Mouse (Mus musculus): ENCODE measurements at regions not wholly inside any gene's neighbourhood (a gene's known extent, or its start where the extent isn't known, plus 50 kb on each side); places are given as distances from the start of the nearest gene placed in this dataset.

GRCm38 (mm10) chr10:44849016-44849415, 218.0 kb upstream of the Prep start:
- 89% methylated on average over 4 of the region's 4 CpGs for WGBS
- H3K4me3 ChIP-seq = no peak overlapping the region
- no peaks in the 10 kb centered on the region; the same call in 1 of the 2 replicates for H3K27me3 ChIP-seq (ENCODE audit: poor library complexity, severe bottlenecking)
- H3K9me3 ChIP-seq = no peaks in the 10 kb centered on the region
- no peak overlapping the region for H3K27ac ChIP-seq
- H3K4me1 ChIP-seq = peaks cover 12% of the 10 kb centered on the region
- H3K36me3 ChIP-seq (replicated peaks) = no peaks in the 10 kb centered on the region
- no peak for DNase-seq (ENCODE audit: extremely low spot score, low spot score)

GRCm38 (mm10) chr10:44846765-44847164, 220.2 kb upstream of the Prep start:
- 85% methylated on average over 3 of the region's 3 CpGs for WGBS
- DNase-seq (ENCODE audit: extremely low spot score, low spot score) = no peak
- Histone ChIP-seq H3K9me3 (no peaks in the 10 kb centered on the region), H3K36me3 (replicated peaks) (no peaks in the 10 kb centered on the region), H3K4me1 (peaks cover 12% of the 10 kb centered on the region), H3K27ac (no peak overlapping the region), H3K27me3 (ENCODE audit: poor library complexity, severe bottlenecking) (no peaks in the 10 kb centered on the region; the same call in 1 of the 2 replicates), H3K4me3 (no peak overlapping the region)

DNA sequence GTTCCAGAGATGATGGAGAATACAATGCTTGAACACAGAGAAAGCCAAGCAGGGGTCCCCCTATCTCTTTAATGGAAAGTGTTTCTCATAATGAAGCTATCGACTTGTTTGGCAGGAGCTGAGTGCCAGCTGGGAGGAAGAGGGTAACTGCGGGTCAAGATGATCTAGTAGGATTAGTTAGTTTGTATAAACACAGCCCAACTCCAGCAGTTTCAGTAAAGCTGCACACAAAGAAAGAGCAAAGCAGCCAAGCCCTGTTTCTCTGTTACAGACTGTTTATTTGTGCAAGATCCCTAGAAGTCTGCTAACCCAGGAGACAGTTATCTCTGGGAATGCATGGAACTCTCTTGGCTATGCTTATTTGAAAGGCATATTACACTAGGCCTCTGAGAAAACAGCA, 220.9 kb upstream of the Prep start:
- no peaks in the 10 kb centered on the region for H3K36me3 ChIP-seq (replicated peaks)
- no peaks in the 10 kb centered on the region; the same call in 1 of the 2 replicates for H3K27me3 ChIP-seq (ENCODE audit: poor library complexity, severe bottlenecking)
- H3K4me3 ChIP-seq = no peak overlapping the region
- no peaks in the 10 kb centered on the region for H3K9me3 ChIP-seq
- 11% methylated on average over 2 of the region's 2 CpGs for WGBS
- peaks cover 12% of the 10 kb centered on the region for H3K4me1 ChIP-seq
- no peak for DNase-seq (ENCODE audit: extremely low spot score, low spot score)
- H3K27ac ChIP-seq = no peak overlapping the region

GRCm38 (mm10) chr10:44840449-44840848, 226.6 kb upstream of the Prep start:
- WGBS = 82% methylated on average over 2 of the region's 2 CpGs

GRCm38 (mm10) chr10:44832455-44832854, 234.5 kb upstream of the Prep start:
- H3K36me3 ChIP-seq (replicated peaks) = no peaks in the 10 kb centered on the region
- no peaks in the 10 kb centered on the region for H3K9me3 ChIP-seq
- H3K4me3 ChIP-seq = no peak overlapping the region
- no peaks in the 10 kb centered on the region for H3K27me3 ChIP-seq (ENCODE audit: poor library complexity, severe bottlenecking)
- WGBS = 97% methylated on average over 1 of the region's 1 CpGs
- H3K27ac ChIP-seq = no peak overlapping the region
- H3K4me1 ChIP-seq = no peaks in the 10 kb centered on the region
- DNase-seq (ENCODE audit: extremely low spot score, low spot score) = no peak

More at GRCm38 (mm10) chr10:44840449-44840848, 226.6 kb upstream of the Prep start:
- Histone ChIP-seq H3K27ac (no peak overlapping the region), H3K27me3 (ENCODE audit: poor library complexity, severe bottlenecking) (no peaks in the 10 kb centered on the region; the same call in 1 of the 2 replicates), H3K4me1 (peaks cover under 1% of the 10 kb centered on the region), H3K36me3 (replicated peaks) (no peaks in the 10 kb centered on the region), H3K9me3 (no peaks in the 10 kb centered on the region), H3K4me3 (no peak overlapping the region)
- no peak for DNase-seq (ENCODE audit: extremely low spot score, low spot score)

DNA sequence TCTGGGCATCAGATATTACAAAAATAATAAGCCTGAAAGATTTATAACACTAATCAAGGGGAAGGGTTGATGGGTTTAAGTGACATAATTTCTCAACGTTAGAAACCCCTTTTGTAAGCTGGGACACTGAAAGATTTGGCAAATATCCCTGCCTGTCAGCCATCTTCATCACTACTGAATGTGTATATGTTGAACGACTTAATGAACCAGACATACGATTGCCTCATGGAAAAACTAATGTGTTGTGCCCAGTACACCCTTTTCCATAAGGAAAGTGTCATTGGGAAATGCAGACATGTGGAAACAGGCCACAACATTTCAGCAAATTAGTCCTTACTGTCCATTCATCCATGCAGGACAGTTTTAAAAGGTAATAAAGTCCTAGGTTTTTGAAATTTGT, 240.7 kb upstream of the Prep start:
- Histone ChIP-seq H3K27me3 (ENCODE audit: poor library complexity, severe bottlenecking) (no peaks in the 10 kb centered on the region), H3K36me3 (replicated peaks) (no peaks in the 10 kb centered on the region), H3K4me3 (no peak overlapping the region), H3K4me1 (no peaks in the 10 kb centered on the region), H3K27ac (no peak overlapping the region), H3K9me3 (no peaks in the 10 kb centered on the region)
- 89% methylated on average over 3 of the region's 3 CpGs for WGBS
- no peak for DNase-seq (ENCODE audit: extremely low spot score, low spot score)

DNA sequence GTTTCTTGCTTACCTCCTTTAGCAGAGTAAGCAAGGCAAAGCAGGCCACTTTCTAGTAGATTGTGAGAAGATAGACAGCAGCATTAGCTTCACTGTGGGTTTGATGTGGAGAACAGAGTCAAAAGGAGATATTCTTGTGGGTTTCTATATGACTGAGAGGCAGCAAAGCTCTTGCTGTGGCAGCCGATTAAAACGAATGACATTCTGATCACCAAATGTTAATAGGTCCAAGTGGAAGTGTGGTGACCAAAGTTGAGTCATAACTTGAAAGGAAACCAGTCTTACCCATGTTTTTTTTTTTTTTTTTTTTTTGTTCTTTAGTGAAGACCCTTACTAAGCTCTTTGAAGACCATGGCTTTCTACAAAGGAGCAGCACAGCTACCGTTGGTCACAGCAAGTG, 245.3 kb upstream of the Prep start:
- H3K4me3 ChIP-seq = no peak overlapping the region
- H3K36me3 ChIP-seq (replicated peaks) = no peaks in the 10 kb centered on the region
- no peak for DNase-seq (ENCODE audit: extremely low spot score, low spot score)
- WGBS = 93% methylated on average over 3 of the region's 3 CpGs
- no peak overlapping the region for H3K27ac ChIP-seq
- no peaks in the 10 kb centered on the region for H3K9me3 ChIP-seq
- no peaks in the 10 kb centered on the region for H3K27me3 ChIP-seq (ENCODE audit: poor library complexity, severe bottlenecking)
- H3K4me1 ChIP-seq = no peaks in the 10 kb centered on the region

- no peak overlapping the region for H3K27ac ChIP-seq
- H3K4me3 ChIP-seq = no peak overlapping the region
- DNase-seq (ENCODE audit: extremely low spot score, low spot score) = no peak
- no peaks in the 10 kb centered on the region for H3K4me1 ChIP-seq
- 79% methylated on average over 2 of the region's 2 CpGs for WGBS
- H3K36me3 ChIP-seq (replicated peaks) = no peaks in the 10 kb centered on the region
- no peaks in the 10 kb centered on the region for H3K9me3 ChIP-seq
- H3K27me3 ChIP-seq (ENCODE audit: poor library complexity, severe bottlenecking) = no peaks in the 10 kb centered on the region
These were observed 246.6 kb upstream of the Prep start for GRCm38 (mm10) chr10:44820379-44820778.

GRCm38 (mm10) chr10:44819361-44819760, 247.6 kb upstream of the Prep start:
- Histone ChIP-seq H3K9me3 (no peaks in the 10 kb centered on the region), H3K4me3 (no peak overlapping the region), H3K36me3 (replicated peaks) (no peaks in the 10 kb centered on the region), H3K27me3 (ENCODE audit: poor library complexity, severe bottlenecking) (no peaks in the 10 kb centered on the region), H3K4me1 (no peaks in the 10 kb centered on the region), H3K27ac (no peak overlapping the region)
- WGBS = 90% methylated on average over 2 of the region's 2 CpGs
- no peak for DNase-seq (ENCODE audit: extremely low spot score, low spot score)

GRCm38 (mm10) chr10:44818615-44819014, 248.4 kb upstream of the Prep start:
- no peaks in the 10 kb centered on the region for H3K27me3 ChIP-seq (ENCODE audit: poor library complexity, severe bottlenecking)
- no peaks in the 10 kb centered on the region for H3K4me1 ChIP-seq
- H3K4me3 ChIP-seq = no peak overlapping the region
- WGBS = 88% methylated on average over 1 of the region's 1 CpGs
- no peaks in the 10 kb centered on the region for H3K36me3 ChIP-seq (replicated peaks)
- no peak overlapping the region for H3K27ac ChIP-seq
- H3K9me3 ChIP-seq = no peaks in the 10 kb centered on the region
- no peak for DNase-seq (ENCODE audit: extremely low spot score, low spot score)

- no peaks in the 10 kb centered on the region for H3K36me3 ChIP-seq (replicated peaks)
- H3K27ac ChIP-seq = no peak overlapping the region
- WGBS = 96% methylated on average over 1 of the region's 1 CpGs
- H3K27me3 ChIP-seq (ENCODE audit: poor library complexity, severe bottlenecking) = no peaks in the 10 kb centered on the region
- peaks cover 12% of the 10 kb centered on the region; the same call in 1 of the 2 replicates for H3K9me3 ChIP-seq
- no peaks in the 10 kb centered on the region for H3K4me1 ChIP-seq
- H3K4me3 ChIP-seq = no peak overlapping the region
- no peak for DNase-seq (ENCODE audit: extremely low spot score, low spot score)
These were observed 267.9 kb upstream of the Prdm1 start for GRCm38 (mm10) chr10:44796205-44796604.

GRCm38 (mm10) chr10:44785386-44785785, 257.1 kb upstream of the Prdm1 start:
- H3K27me3 ChIP-seq (ENCODE audit: poor library complexity, severe bottlenecking) = no peaks in the 10 kb centered on the region
- no peaks in the 10 kb centered on the region for H3K9me3 ChIP-seq
- H3K4me1 ChIP-seq = peaks cover 2% of the 10 kb centered on the region; the same call in 1 of the 2 replicates
- no peak overlapping the region for H3K27ac ChIP-seq
- no peaks in the 10 kb centered on the region for H3K36me3 ChIP-seq (replicated peaks)
- no peak for DNase-seq (ENCODE audit: extremely low spot score, low spot score)
- no peak overlapping the region for H3K4me3 ChIP-seq
- WGBS = 60% methylated on average over 6 of the region's 6 CpGs

DNA sequence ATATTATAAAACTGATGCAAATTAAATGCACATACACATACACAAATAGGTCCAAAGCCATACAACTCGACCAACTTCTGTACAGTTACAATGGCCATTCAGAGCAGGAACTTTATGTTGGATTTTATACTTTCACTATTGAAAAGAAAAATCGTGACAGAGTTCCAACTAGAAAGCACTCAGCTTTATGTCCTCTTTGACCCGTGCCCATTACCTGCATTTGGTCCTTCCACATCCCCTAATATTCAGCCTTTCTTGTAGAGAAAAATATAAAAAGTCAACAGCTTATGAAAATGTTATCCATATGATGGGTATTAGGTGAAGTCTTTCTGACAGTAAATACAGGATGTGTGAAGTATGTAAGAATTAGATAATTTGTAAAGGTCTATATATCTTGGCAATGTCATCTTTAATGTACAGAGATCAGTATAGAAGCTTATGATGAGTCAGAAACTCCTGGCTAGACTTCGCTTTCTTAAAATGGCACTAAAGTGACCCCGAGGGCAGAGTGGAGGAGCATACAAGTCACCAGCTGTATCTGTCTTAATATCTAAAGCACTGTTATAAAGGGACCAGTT, 252.2 kb upstream of the Prdm1 start:
- H3K36me3 ChIP-seq (replicated peaks) = no peaks in the 10 kb centered on the region
- H3K27me3 ChIP-seq (ENCODE audit: poor library complexity, severe bottlenecking) = no peaks in the 10 kb centered on the region
- 91% methylated on average over 5 of the region's 5 CpGs for WGBS
- H3K9me3 ChIP-seq = no peaks in the 10 kb centered on the region
- peaks cover 3% of the 10 kb centered on the region for H3K4me1 ChIP-seq
- DNase-seq (ENCODE audit: extremely low spot score, low spot score) = no peak
- no peak overlapping the region for H3K4me3 ChIP-seq
- H3K27ac ChIP-seq = no peak overlapping the region
